Comparison of ENCODE assay signal across 16 mouse cellular contexts in the genomic region with DNA sequence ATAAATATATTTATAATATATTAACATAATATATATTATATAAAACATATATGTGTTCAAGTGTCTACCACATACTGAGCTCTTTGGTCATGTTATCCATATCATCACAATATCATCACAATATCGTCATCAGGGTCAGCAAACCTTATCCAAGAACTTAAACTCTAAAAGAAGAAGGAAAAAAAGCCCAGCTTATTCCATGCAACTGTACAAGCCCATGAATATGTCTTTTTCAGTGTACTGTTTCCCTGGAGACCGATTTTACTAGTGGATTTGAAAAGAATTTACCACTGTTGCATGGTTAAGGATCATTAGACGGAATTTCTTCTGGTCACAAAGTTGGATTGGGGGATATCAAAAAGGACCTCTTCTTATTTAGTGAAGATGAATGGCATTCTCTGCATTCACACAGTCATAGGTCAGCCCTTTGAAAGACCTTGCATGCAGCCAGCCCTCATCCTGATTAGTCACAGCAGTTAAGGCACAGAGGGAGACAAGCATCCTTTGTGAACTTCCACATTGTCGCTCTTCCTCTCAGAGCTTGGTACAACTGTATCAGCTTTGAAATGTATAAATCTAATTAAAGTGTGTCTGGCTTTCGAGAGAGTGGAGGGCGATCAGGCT.
A peak's percentile ranks its signal among the peaks of the same experiment; 100 is the strongest.
DNase-seq lines count a peak whose midpoint lies in the region; ATAC-seq lines count a peak whose summit lies in the region.
"Had no signal": no experiment of that assay in that cellular context is flagged by ENCODE, and none has a peak within 500 bp of the region (broad histone marks: within the 10 kb centered on the region; RNA-seq: fewer than 3 reads in every experiment).

No protein-coding gene starts in this region.

- no peak overlapping the region for H3K27ac ChIP-seq in hindbrain, embryonic 10.5 days
- H3K27ac ChIP-seq in midbrain, embryonic 11.5 days (ENCODE audit: low read depth, low read length), result no peak overlapping the region
- no peak overlapping the region for H3K27ac ChIP-seq in neural tube, embryonic 13.5 days (replicated peaks)
- H3K27ac ChIP-seq: forebrain, embryonic 13.5 days; limb, embryonic 15.5 days; stomach, embryonic 15.5 days had no signal

- intact Hi-C loops in gastrocnemius, postnatal 36 days (cut with DNase I), result no loop called here

- peak; percentile 93 for ATAC-seq in midbrain, embryonic 11.5 days (ENCODE audit: low FRiP score)
- ATAC-seq in neural tube, embryonic 13.5 days (ENCODE audit: low read depth), result peak; percentile 90
- ATAC-seq: forebrain, embryonic 13.5 days; intestine, embryonic 16.5 days; liver, postnatal 0 days had no signal

- no peak overlapping the region for H3K9ac ChIP-seq in midbrain, embryonic 11.5 days (ENCODE audit: low read length)
- no peak overlapping the region for H3K9ac ChIP-seq in neural tube, embryonic 13.5 days
- H3K9ac ChIP-seq: forebrain, embryonic 13.5 days; limb, embryonic 15.5 days; liver, postnatal 0 days; stomach, embryonic 15.5 days had no signal

- DNase-seq in embryo, embryonic 10.5 days (ENCODE audit: low spot score), result peak; percentile 82
- DNase-seq in hindbrain, embryonic 10.5 days (ENCODE audit: low spot score), result peak; percentile 58
- peak; percentile 91 for DNase-seq in midbrain, embryonic 11.5 days (ENCODE audit: low spot score, missing footprints)
- DNase-seq in right cerebral cortex, adult 18-20 months, result no peak
- no peak for DNase-seq in gastrocnemius, postnatal 4 days (ENCODE audit: low spot score in 2 of 2)
- no peak for DNase-seq in gastrocnemius, postnatal 36 days
- DNase-seq: cerebellum, postnatal 25 days; kidney, postnatal 10 days; liver, postnatal 0 days; lung, postnatal 36 days had no signal

- H3K27me3 ChIP-seq in hindbrain, embryonic 10.5 days (ENCODE audit: insufficient read depth, poor library complexity, severe bottlenecking), result peaks cover 87% of the 10 kb centered on the region
- H3K27me3 ChIP-seq in midbrain, embryonic 11.5 days (ENCODE audit: control insufficient read depth, insufficient read depth, low read length), result peaks cover 80% of the 10 kb centered on the region
- peaks cover 87% of the 10 kb centered on the region for H3K27me3 ChIP-seq in neural tube, embryonic 13.5 days
- H3K27me3 ChIP-seq: forebrain, embryonic 13.5 days; limb, embryonic 15.5 days; stomach, embryonic 15.5 days had no signal

- no peaks in the 10 kb centered on the region for H3K36me3 ChIP-seq in hindbrain, embryonic 10.5 days
- no peaks in the 10 kb centered on the region for H3K36me3 ChIP-seq in midbrain, embryonic 11.5 days (ENCODE audit: control insufficient read depth, insufficient read depth, low read length)
- no peaks in the 10 kb centered on the region for H3K36me3 ChIP-seq in neural tube, embryonic 13.5 days
- H3K36me3 ChIP-seq: limb, embryonic 15.5 days; stomach, embryonic 15.5 days had no signal

- no peak overlapping the region for H3K4me2 ChIP-seq in midbrain, embryonic 11.5 days
- no peak overlapping the region for H3K4me2 ChIP-seq in neural tube, embryonic 13.5 days
- H3K4me2 ChIP-seq: forebrain, embryonic 13.5 days; heart, embryonic 11.5 days; limb, embryonic 15.5 days; stomach, embryonic 15.5 days had no signal

- no peaks in the 10 kb centered on the region for H3K9me3 ChIP-seq in hindbrain, embryonic 10.5 days
- H3K9me3 ChIP-seq in midbrain, embryonic 11.5 days (ENCODE audit: control insufficient read depth, low read length), result no peaks in the 10 kb centered on the region
- H3K9me3 ChIP-seq in neural tube, embryonic 13.5 days, result no peaks in the 10 kb centered on the region
- H3K9me3 ChIP-seq: forebrain, embryonic 13.5 days; limb, embryonic 15.5 days; stomach, embryonic 15.5 days had no signal

- 32% methylated on average over 6 of the region's 6 CpGs for WGBS in hindbrain, embryonic 10.5 days
- 36% methylated on average over 6 of the region's 6 CpGs for WGBS in midbrain, embryonic 11.5 days
- WGBS in neural tube, embryonic 13.5 days, result 16% methylated on average over 6 of the region's 6 CpGs

- H3K4me1 ChIP-seq in hindbrain, embryonic 10.5 days (replicated peaks), result peaks cover 15% of the 10 kb centered on the region
- H3K4me1 ChIP-seq in midbrain, embryonic 11.5 days (ENCODE audit: control insufficient read depth, insufficient read depth, low read length), result no peaks in the 10 kb centered on the region; the same call in 1 of the 2 replicates
- H3K4me1 ChIP-seq in neural tube, embryonic 13.5 days (replicated peaks), result peaks cover 5% of the 10 kb centered on the region; the same call in 1 of the 2 replicates
- H3K4me1 ChIP-seq: limb, embryonic 15.5 days; stomach, embryonic 15.5 days had no signal

- H3K4me3 ChIP-seq in hindbrain, embryonic 10.5 days, result no peak overlapping the region
- H3K4me3 ChIP-seq in midbrain, embryonic 11.5 days (ENCODE audit: low read depth, low read length), result no peak overlapping the region
- no peak overlapping the region for H3K4me3 ChIP-seq in neural tube, embryonic 13.5 days
- H3K4me3 ChIP-seq: forebrain, embryonic 13.5 days; limb, embryonic 15.5 days; stomach, embryonic 15.5 days had no signal

Comparison
In these comparisons a context has a peak if more than half of its experiments do, and no peak if none do; other contexts are left out.
1. DNase-seq: peak in embryo, embryonic 10.5 days (single experiment), hindbrain, embryonic 10.5 days (single experiment) and midbrain, embryonic 11.5 days (single experiment); none in right cerebral cortex, adult 18-20 months (single experiment), gastrocnemius, postnatal 4 days (0 of 2) and gastrocnemius, postnatal 36 days (0 of 2).